Mouse (Mus musculus) heart, embryonic 11.5 days (tissue): Measurements from ENCODE around the gene Spats2. TPM values are rescaled to one million over a fixed set of nuclear protein-coding genes. Genes with fewer than 3 reads are reported as not detected.
"Not testable (repeated sequence)": the region's sequence is repeated elsewhere in the genome, so short reads cannot be mapped to it uniquely, and the experiment has no call there.

Source experiments
- ATAC-seq: fragments of 200-750 bp; cut with Nextera tagmentation; replicated peaks from 2 replicates; pipeline ENCODE4 v1.8.0; 2017; ENCODE audit warnings: moderate library complexity; ENCODE audit not compliant: insufficient number of reproducible peaks, low FRiP score, low TSS enrichment
- H3K27ac ChIP-seq: fragments of 300-500 bp; sonication (generic); 2 replicates; pipeline ENCODE4 v1.5.1; 2014; ENCODE audit warnings: mild to moderate bottlenecking, low read depth, low read length
- H3K27me3 ChIP-seq: fragments of 300-500 bp; sonication (generic); 2 replicates; pipeline ENCODE4 v1.6.1; 2014; ENCODE audit warnings: mild to moderate bottlenecking, low read length, mixed read lengths; ENCODE audit not compliant: control insufficient read depth, insufficient read depth
- H3K36me3 ChIP-seq: fragments of 300-500 bp; sonication (generic); 2 replicates; pipeline ENCODE4 v1.6.1; 2014; ENCODE audit warnings: mild to moderate bottlenecking, low read length, moderate library complexity, mixed read lengths; ENCODE audit not compliant: control insufficient read depth, insufficient read depth
- H3K4me1 ChIP-seq: fragments of 300-500 bp; sonication (generic); 2 replicates; pipeline ENCODE4 v1.6.1; 2014; ENCODE audit warnings: low read length; ENCODE audit not compliant: control insufficient read depth, insufficient read depth
- H3K4me2 ChIP-seq: fragments of 300-500 bp; sonication (generic); 2 replicates; pipeline ENCODE4 v1.6.1; 2014; ENCODE audit warnings: mild to moderate bottlenecking, moderate library complexity
- H3K4me3 ChIP-seq: fragments of 300-500 bp; sonication (generic); 2 replicates; pipeline ENCODE4 v1.5.1; 2014; ENCODE audit warnings: low read depth, low read length
- H3K9ac ChIP-seq: fragments of 300-500 bp; sonication (generic); 2 replicates; pipeline ENCODE4 v1.6.1; 2014; ENCODE audit warnings: mild to moderate bottlenecking, low read depth, low read length, moderate library complexity
- H3K9me3 ChIP-seq: fragments of 300-500 bp; sonication (generic); replicated peaks from 2 replicates; pipeline ENCODE4 v1.6.1; 2016; ENCODE audit warnings: low read length; ENCODE audit not compliant: control insufficient read depth
- whole genome bisulfite sequencing: fragments of 180-500 bp; shearing (Covaris S2); extraction: QIAGEN DNeasy Blood & Tissue Kit; methylation state at CpG from one replicate; pipeline ENCODE4 v1.1.7; 2014; ENCODE audit not compliant: insufficient replicate concordance; 5-methylcytosine and 5-hydroxymethylcytosine counted together
- polyA plus RNA-seq: library from polyadenylated mRNA; unstranded; fragments of >200 nt; fragmentation: Nextera tagmentation; extraction: Ambion mirVana; gene quantifications from 2 replicates; pipeline ENCODE4 v1.2.1, GENCODE M21; 2014

Gene Spats2
- polyA plus RNA-seq, 1 experiment from 2014 or later = 45.2 TPM

- H3K9me3 ChIP-seq, H3K27ac ChIP-seq, H3K36me3 ChIP-seq, H3K27me3 ChIP-seq, ATAC-seq: not testable (repeated sequence)
- peak overlapping the region; percentile 60 for H3K4me3 ChIP-seq
- 0% methylated on average over 14 of the region's 15 CpGs for WGBS
- peaks cover 42% of the 10 kb centered on the region for H3K4me1 ChIP-seq
- peak overlapping the region; percentile 93 for H3K4me2 ChIP-seq
- H3K9ac ChIP-seq = peak overlapping the region; percentile 72
Measured at GRCm38 (mm10) chr15:99251111-99251510, 125.4 kb downstream of the Spats2 start.

- ATAC-seq = peak; percentile 84
- no peaks in the 10 kb centered on the region for H3K9me3 ChIP-seq
- H3K4me1 ChIP-seq = peaks cover 42% of the 10 kb centered on the region
- 0 out of 2 replicates have a peak, but pooled peaks cover 3% of the 10 kb centered on the region for H3K36me3 ChIP-seq
- WGBS = under 1% methylated on average over 52 of the region's 52 CpGs
- peak within 1 kb of the TSS; percentile 93 for H3K4me2 ChIP-seq
- peak within 1 kb of the TSS; percentile 60 for H3K4me3 ChIP-seq
- no peaks in the 10 kb centered on the region for H3K27me3 ChIP-seq
- H3K9ac ChIP-seq = peak within 1 kb of the TSS; percentile 80
- H3K27ac ChIP-seq = peak within 1 kb of the TSS; percentile 99
Measured at GRCm38 (mm10) chr15:99251626-99252380, 126.1 kb downstream of the Spats2 start, which contains the start of gene Mcrs1. Gene Mcrs1 (minus strand): TSS chr15:99251961.

GRCm38 (mm10) chr15:99252381-99253174, 126.9 kb downstream of the Spats2 start:
- H3K36me3 ChIP-seq = 0 out of 2 replicates have a peak, but pooled peaks cover 3% of the 10 kb centered on the region
- WGBS = 4% methylated on average over 22 of the region's 22 CpGs
- peaks cover 41% of the 10 kb centered on the region for H3K4me1 ChIP-seq
- H3K4me3 ChIP-seq = peak overlapping the region; percentile 60
- H3K27ac ChIP-seq = peak overlapping the region; percentile 99
- H3K9ac ChIP-seq = peak overlapping the region; percentile 80
- no peaks in the 10 kb centered on the region for H3K27me3 ChIP-seq
- no peaks in the 10 kb centered on the region for H3K9me3 ChIP-seq
- peak overlapping the region; percentile 93 for H3K4me2 ChIP-seq
- peak; percentile 11 for ATAC-seq

GRCm38 (mm10) chr15:99253175-99253479, 127.4 kb downstream of the Spats2 start:
- H3K9me3 ChIP-seq, H3K9ac ChIP-seq, H3K4me3 ChIP-seq, H3K36me3 ChIP-seq, H3K27me3 ChIP-seq, ATAC-seq: not testable (repeated sequence)
- Histone ChIP-seq H3K4me2 (peak overlapping the region; percentile 93), H3K27ac (peak overlapping the region; percentile 99; the same call in 1 of the 2 replicates), H3K4me1 (peaks cover 36% of the 10 kb centered on the region)
- WGBS = 42% methylated on average over 2 of the region's 2 CpGs

- Histone ChIP-seq H3K27ac (no peak overlapping the region), H3K4me3 (no peak overlapping the region), H3K9me3 (no peaks in the 10 kb centered on the region), H3K4me1 (peaks cover 29% of the 10 kb centered on the region), H3K36me3 (no peaks in the 10 kb centered on the region), H3K4me2 (no peak overlapping the region), H3K27me3 (no peaks in the 10 kb centered on the region), H3K9ac (no peak overlapping the region)
- ATAC-seq = no peak
- WGBS = 88% methylated on average over 6 of the region's 6 CpGs
Measured at GRCm38 (mm10) chr15:99253772-99254171, 128.1 kb downstream of the Spats2 start.

- 71% methylated on average over 2 of the region's 2 CpGs for WGBS
- H3K27ac ChIP-seq = 0 out of 2 replicates have a peak overlapping the region, but pooled peaks have one; percentile 29
- no peaks in the 10 kb centered on the region for H3K27me3 ChIP-seq
- no peak overlapping the region for H3K4me2 ChIP-seq
- H3K9me3 ChIP-seq = no peaks in the 10 kb centered on the region
- H3K9ac ChIP-seq = no peak overlapping the region
- H3K4me3 ChIP-seq = no peak overlapping the region
- ATAC-seq = no peak
- H3K4me1 ChIP-seq = peaks cover 28% of the 10 kb centered on the region
- H3K36me3 ChIP-seq = no peaks in the 10 kb centered on the region
Measured at GRCm38 (mm10) chr15:99254477-99255005, 128.8 kb downstream of the Spats2 start.

GRCm38 (mm10) chr15:99255241-99255749, 129.6 kb downstream of the Spats2 start:
- no peak for ATAC-seq
- no peak overlapping the region for H3K27ac ChIP-seq
- 84% methylated on average over 6 of the region's 6 CpGs for WGBS

GRCm38 (mm10) chr15:99259167-99259729, 133.5 kb downstream of the Spats2 start:
- Histone ChIP-seq H3K9me3 (no peaks in the 10 kb centered on the region), H3K9ac (no peak overlapping the region), H3K4me2 (peak overlapping the region; percentile 67), H3K27me3 (no peaks in the 10 kb centered on the region), H3K4me3 (0 out of 2 replicates have a peak overlapping the region, but pooled peaks have one; percentile 5), H3K4me1 (peaks cover 16% of the 10 kb centered on the region; the same call in 1 of the 2 replicates), H3K27ac (peak overlapping the region; percentile 35; the same call in 1 of the 2 replicates), H3K36me3 (no peaks in the 10 kb centered on the region)
- ATAC-seq = peak; percentile 15; the same call in 1 of the 2 replicates
- WGBS = 66% methylated on average over 8 of the region's 8 CpGs

More at GRCm38 (mm10) chr15:99255241-99255749, 129.6 kb downstream of the Spats2 start:
- no peak overlapping the region for H3K9ac ChIP-seq
- H3K4me2 ChIP-seq = no peak overlapping the region
- no peaks in the 10 kb centered on the region for H3K36me3 ChIP-seq
- H3K4me1 ChIP-seq = peaks cover 25% of the 10 kb centered on the region
- no peak overlapping the region for H3K4me3 ChIP-seq
- H3K9me3 ChIP-seq = no peaks in the 10 kb centered on the region
- no peaks in the 10 kb centered on the region for H3K27me3 ChIP-seq
